Comparison of ENCODE assay signal across 11 mouse cellular contexts in the genomic region with DNA sequence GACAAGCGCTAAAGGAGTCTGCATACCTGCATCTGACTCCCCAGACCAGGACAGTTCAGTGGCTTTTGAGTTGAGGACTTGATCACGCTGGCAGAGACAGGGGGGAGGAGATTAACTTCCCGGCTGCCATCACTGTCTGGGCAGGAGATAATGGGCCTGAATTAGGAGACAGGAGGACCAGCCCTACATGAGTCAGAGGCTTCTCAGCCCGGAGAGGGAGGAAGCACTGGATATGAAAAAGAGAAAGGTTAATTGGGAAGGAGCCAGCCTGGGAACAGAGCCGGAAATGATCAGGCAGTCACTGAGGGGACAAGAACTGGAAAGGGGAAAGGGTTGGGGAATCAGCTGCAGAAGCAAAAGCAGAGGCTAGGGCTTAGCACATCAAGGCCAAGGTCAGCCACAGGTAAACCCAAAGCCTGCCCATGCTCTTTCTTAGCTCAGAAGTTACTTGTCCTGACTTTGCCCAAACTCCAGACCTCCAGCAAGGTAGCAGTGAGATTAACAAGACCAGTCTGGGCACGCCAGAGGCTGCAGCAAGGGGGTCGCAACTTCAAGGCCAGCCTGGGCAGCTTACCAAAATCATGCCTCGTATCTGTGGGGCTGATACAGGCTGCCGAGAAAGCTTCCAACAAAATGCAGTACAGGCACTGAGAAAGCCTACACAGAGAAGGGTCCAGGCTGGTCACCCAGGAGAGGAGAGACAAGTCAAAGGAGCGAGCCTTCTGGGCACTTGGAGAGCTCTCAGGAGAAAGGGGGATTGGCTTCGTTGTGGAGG. TPM values are rescaled to one million over a fixed set of nuclear protein-coding genes. Genes with fewer than 3 reads are reported as not detected.
DNase-seq lines count a peak whose midpoint lies in the region; ATAC-seq and TF ChIP-seq lines count a peak whose summit lies in the region.
"Had no signal": no experiment of that assay in that cellular context is flagged by ENCODE, and none has a peak within 500 bp of the region (broad histone marks: within the 10 kb centered on the region; RNA-seq: fewer than 3 reads in every experiment).

No protein-coding gene starts in this region.

- no peak overlapping the region for H3K4me3 ChIP-seq in limb, embryonic 14.5 days (replicated peaks; ENCODE audit: low read length)
- no peak overlapping the region for H3K4me3 ChIP-seq in limb, embryonic 10.5 days
- H3K4me3 ChIP-seq in liver, embryonic 16.5 days (ENCODE audit: low read depth, low read length), result no peak overlapping the region
- no peak overlapping the region for H3K4me3 ChIP-seq in forebrain, embryonic 15.5 days
- H3K4me3 ChIP-seq: limb, embryonic 12.5 days had no signal

- H3K36me3 ChIP-seq in limb, embryonic 14.5 days (ENCODE audit: control insufficient read depth, insufficient read depth, low read length), result no peaks in the 10 kb centered on the region
- no peaks in the 10 kb centered on the region for H3K36me3 ChIP-seq in limb, embryonic 10.5 days
- no peaks in the 10 kb centered on the region for H3K36me3 ChIP-seq in liver, embryonic 16.5 days (ENCODE audit: control insufficient read depth, insufficient read depth)
- H3K36me3 ChIP-seq in forebrain, embryonic 15.5 days, result no peaks in the 10 kb centered on the region
- H3K36me3 ChIP-seq: limb, embryonic 12.5 days had no signal

- H3K4me2 ChIP-seq in limb, embryonic 14.5 days (replicated peaks; ENCODE audit: low read depth, low read length, severe bottlenecking), result no peak overlapping the region
- H3K4me2 ChIP-seq in liver, embryonic 16.5 days (ENCODE audit: low read depth, low read length), result no peak overlapping the region
- no peak overlapping the region for H3K4me2 ChIP-seq in forebrain, embryonic 15.5 days (replicated peaks)
- H3K4me2 ChIP-seq: limb, embryonic 12.5 days had no signal

- no peak overlapping the region for H3K9ac ChIP-seq in limb, embryonic 14.5 days (ENCODE audit: low read depth, low read length, severe bottlenecking)
- 0 out of 2 replicates have a peak overlapping the region, but pooled peaks have one; percentile 11 for H3K9ac ChIP-seq in liver, embryonic 16.5 days (ENCODE audit: low read depth, low read length)
- no peak overlapping the region for H3K9ac ChIP-seq in forebrain, embryonic 15.5 days (replicated peaks)
- H3K9ac ChIP-seq: limb, embryonic 12.5 days had no signal

- no peak for TF ChIP-seq POLR2A in limb, embryonic 14.5 days (IDR thresholded peaks at IDR 0.05; ENCODE audit: borderline replicate concordance, extremely low read depth, insufficient read depth, insufficient read length)

- WGBS in limb, embryonic 14.5 days, result 53% methylated on average over 11 of the region's 11 CpGs
- 66% methylated on average over 11 of the region's 11 CpGs for WGBS in limb, embryonic 10.5 days
- 57% methylated on average over 11 of the region's 11 CpGs for WGBS in liver, embryonic 16.5 days (ENCODE audit: insufficient replicate concordance)
- 55% methylated on average over 11 of the region's 11 CpGs for WGBS in forebrain, embryonic 15.5 days

- no peak overlapping the region for H3K27ac ChIP-seq in limb, embryonic 14.5 days (replicated peaks; ENCODE audit: low read depth, low read length)
- no peak overlapping the region for H3K27ac ChIP-seq in limb, embryonic 10.5 days
- H3K27ac ChIP-seq in liver, embryonic 16.5 days (ENCODE audit: low read length), result peak overlapping the region; percentile 29; the same call in 1 of the 2 replicates
- H3K27ac ChIP-seq in forebrain, embryonic 15.5 days (replicated peaks), result no peak overlapping the region
- H3K27ac ChIP-seq: limb, embryonic 12.5 days had no signal

- H3K4me1 ChIP-seq in limb, embryonic 14.5 days (ENCODE audit: control insufficient read depth, insufficient read depth, low read length), result no peaks in the 10 kb centered on the region
- peaks cover 15% of the 10 kb centered on the region for H3K4me1 ChIP-seq in limb, embryonic 10.5 days
- H3K4me1 ChIP-seq in liver, embryonic 16.5 days (ENCODE audit: control insufficient read depth, low read depth, low read length), result peaks cover 56% of the 10 kb centered on the region
- peaks cover 18% of the 10 kb centered on the region for H3K4me1 ChIP-seq in forebrain, embryonic 15.5 days

- H3K9me3 ChIP-seq in limb, embryonic 14.5 days (ENCODE audit: control insufficient read depth, low read length), result no peaks in the 10 kb centered on the region
- no peaks in the 10 kb centered on the region for H3K9me3 ChIP-seq in limb, embryonic 10.5 days (replicated peaks)
- no peaks in the 10 kb centered on the region for H3K9me3 ChIP-seq in liver, embryonic 16.5 days (replicated peaks; ENCODE audit: control insufficient read depth, low read length)
- no peaks in the 10 kb centered on the region for H3K9me3 ChIP-seq in forebrain, embryonic 15.5 days
- H3K9me3 ChIP-seq: limb, embryonic 12.5 days had no signal

- ATAC-seq in limb, embryonic 14.5 days (ENCODE audit: low FRiP score, low read depth), result no peak
- peak; percentile 18; the same call in 1 of the 2 replicates for ATAC-seq in liver, embryonic 16.5 days (ENCODE audit: low read depth)
- no peak for ATAC-seq in erythroid progenitor cell, adult 5-6 weeks (replicated peaks; ENCODE audit: low FRiP score, poor library complexity, severe bottlenecking)
- ATAC-seq in forebrain, embryonic 15.5 days (replicated peaks), result no peak
- ATAC-seq: inflammation-experienced regulatory T-cells, adult 6 months had no signal

- peak; percentile 41 to 53 for DNase-seq in cerebellum, postnatal 14 days
- DNase-seq in cerebellum, adult 11-12 months, result no peak
- DNase-seq in limb, embryonic 14.5 days (ENCODE audit: low spot score), result peak; percentile 11
- DNase-seq in limb, embryonic 10.5 days (ENCODE audit: low spot score), result no peak
- peak; percentile 55 for DNase-seq in adrenal gland, postnatal 10 days
- DNase-seq: cerebellum, postnatal 36 days had no signal

- no peaks in the 10 kb centered on the region for H3K27me3 ChIP-seq in limb, embryonic 14.5 days (ENCODE audit: control insufficient read depth, insufficient read depth, low read length)
- H3K27me3 ChIP-seq in limb, embryonic 10.5 days (ENCODE audit: low read depth, poor library complexity, severe bottlenecking), result no peaks in the 10 kb centered on the region
- H3K27me3 ChIP-seq in liver, embryonic 16.5 days (ENCODE audit: control insufficient read depth, insufficient read depth, low read depth, low read length), result no peaks in the 10 kb centered on the region
- no peaks in the 10 kb centered on the region for H3K27me3 ChIP-seq in forebrain, embryonic 15.5 days
- H3K27me3 ChIP-seq: limb, embryonic 12.5 days had no signal

RNA-seq across cellular contexts. Expression of a gene that starts 53.1 kb away (rescaled TPM):
- 3.5 and 4.1 TPM in 2 replicates for polyA plus RNA-seq in limb, embryonic 14.5 days (2012; rRNA removed)
- 1.1 and 1.8 TPM in 2 replicates for polyA plus RNA-seq in limb, embryonic 14.5 days (2014; fragmentation: Nextera tagmentation; extraction: Ambion mirVana)
- polyA plus RNA-seq in limb, embryonic 10.5 days (2016; fragmentation: Nextera tagmentation; extraction: Ambion mirVana), result 0.34 and 0.55 TPM in 2 replicates
- 10 to 100 TPM; 10.8 to 13.2 TPM for total RNA-seq in adrenal gland, postnatal 10 days (2021)
- 0.63 and 1.2 TPM in 2 replicates for polyA plus RNA-seq in liver, embryonic 16.5 days (2015; fragmentation: Nextera tagmentation; extraction: Ambion mirVana)
- 1.3 and 3.6 TPM in 2 replicates for total RNA-seq in erythroid progenitor cell, adult 5-6 weeks (2015; ENCODE audit: low replicate concordance)
- 1.2 and 3.0 TPM in 2 replicates for total RNA-seq in erythroid progenitor cell, adult 5-6 weeks (2017; ENCODE audit: low replicate concordance)
- polyA plus RNA-seq in forebrain, embryonic 15.5 days (2015; fragmentation: Nextera tagmentation; extraction: Ambion mirVana), result 8.9 and 10.1 TPM in 2 replicates

Comparison
In these comparisons a context has a peak if more than half of its experiments do, and no peak if none do; other contexts are left out.
1. DNase-seq: peak in cerebellum, postnatal 14 days (2 of 2), limb, embryonic 14.5 days (single experiment) and adrenal gland, postnatal 10 days (single experiment); none in cerebellum, adult 11-12 months (single experiment) and limb, embryonic 10.5 days (single experiment).